Mouse (Mus musculus): Measurements from ENCODE around the gene Dhrs7b. TPM values are rescaled to one million over a fixed set of nuclear protein-coding genes. Genes with fewer than 3 reads are reported as not detected.

Gene Dhrs7b
- polyA plus RNA-seq, 1 experiment, result 20.9 TPM

GRCm38 (mm10) chr11:60856587-60856986, 26.2 kb downstream of the Dhrs7b start:
- Histone ChIP-seq H3K27ac (ENCODE audit: insufficient read depth, low read length) (no peak overlapping the region), H3K4me3 (ENCODE audit: low read depth, low read length) (no peak overlapping the region), H3K27me3 (ENCODE audit: control insufficient read depth, insufficient read depth, low read length, poor library complexity, severe bottlenecking) (no peaks in the 10 kb centered on the region), H3K9me3 (replicated peaks; ENCODE audit: control insufficient read depth, insufficient read depth, low read length, poor library complexity, severe bottlenecking) (no peaks in the 10 kb centered on the region), H3K4me1 (ENCODE audit: control insufficient read depth, insufficient read depth, low read length) (no peaks in the 10 kb centered on the region), H3K36me3 (ENCODE audit: control insufficient read depth, insufficient read depth, low read length, poor library complexity, severe bottlenecking) (peaks cover 22% of the 10 kb centered on the region), H3K9ac (ENCODE audit: low read depth, poor library complexity, severe bottlenecking) (no peak overlapping the region)
- TF ChIP-seq CTCF (IDR thresholded peaks at IDR 0.05; ENCODE audit: low read depth, low read length) (no peak), EP300 (IDR thresholded peaks at IDR 0.05; ENCODE audit: insufficient read depth, low read depth, low read length) (no peak), POLR2A (IDR thresholded peaks at IDR 0.05; ENCODE audit: insufficient read depth, low read length) (no peak)

- no peak overlapping the region for H3K4me3 ChIP-seq (ENCODE audit: low read depth, low read length)
- no peak overlapping the region for H3K9ac ChIP-seq (ENCODE audit: low read depth, poor library complexity, severe bottlenecking)
- no peaks in the 10 kb centered on the region for H3K27me3 ChIP-seq (ENCODE audit: control insufficient read depth, insufficient read depth, low read length, poor library complexity, severe bottlenecking)
- TF ChIP-seq POLR2A (IDR thresholded peaks at IDR 0.05; ENCODE audit: insufficient read depth, low read length), result no peak
- TF ChIP-seq EP300 (IDR thresholded peaks at IDR 0.05; ENCODE audit: insufficient read depth, low read depth, low read length), result no peak
- no peak for TF ChIP-seq CTCF (IDR thresholded peaks at IDR 0.05; ENCODE audit: low read depth, low read length)
- peaks cover 28% of the 10 kb centered on the region for H3K36me3 ChIP-seq (ENCODE audit: control insufficient read depth, insufficient read depth, low read length, poor library complexity, severe bottlenecking)
- no peaks in the 10 kb centered on the region for H3K9me3 ChIP-seq (replicated peaks; ENCODE audit: control insufficient read depth, insufficient read depth, low read length, poor library complexity, severe bottlenecking)
- no peak overlapping the region for H3K27ac ChIP-seq (ENCODE audit: insufficient read depth, low read length)
- H3K4me1 ChIP-seq (ENCODE audit: control insufficient read depth, insufficient read depth, low read length), result no peaks in the 10 kb centered on the region
Observed at GRCm38 (mm10) chr11:60861993-60862392, 31.6 kb downstream of the Dhrs7b start.

- Histone ChIP-seq H3K4me3 (ENCODE audit: low read depth, low read length) (no peak overlapping the region), H3K27ac (ENCODE audit: insufficient read depth, low read length) (peak overlapping the region; percentile 18; the same call in 1 of the 2 replicates), H3K9ac (ENCODE audit: low read depth, poor library complexity, severe bottlenecking) (no peak overlapping the region), H3K9me3 (replicated peaks; ENCODE audit: control insufficient read depth, insufficient read depth, low read length, poor library complexity, severe bottlenecking) (no peaks in the 10 kb centered on the region), H3K27me3 (ENCODE audit: control insufficient read depth, insufficient read depth, low read length, poor library complexity, severe bottlenecking) (no peaks in the 10 kb centered on the region), H3K36me3 (ENCODE audit: control insufficient read depth, insufficient read depth, low read length, poor library complexity, severe bottlenecking) (peaks cover 30% of the 10 kb centered on the region), H3K4me1 (ENCODE audit: control insufficient read depth, insufficient read depth, low read length) (no peaks in the 10 kb centered on the region)
- no peak for TF ChIP-seq EP300 (IDR thresholded peaks at IDR 0.05; ENCODE audit: insufficient read depth, low read depth, low read length)
- no peak for TF ChIP-seq CTCF (IDR thresholded peaks at IDR 0.05; ENCODE audit: low read depth, low read length)
- no peak for TF ChIP-seq POLR2A (IDR thresholded peaks at IDR 0.05; ENCODE audit: insufficient read depth, low read length)
Observed at GRCm38 (mm10) chr11:60863196-60863595, 32.8 kb downstream of the Dhrs7b start.

GRCm38 (mm10) chr11:60864166-60864565, 33.7 kb downstream of the Dhrs7b start:
- TF ChIP-seq EP300 (IDR thresholded peaks at IDR 0.05; ENCODE audit: insufficient read depth, low read depth, low read length), result no peak
- no peak for TF ChIP-seq CTCF (IDR thresholded peaks at IDR 0.05; ENCODE audit: low read depth, low read length)
- TF ChIP-seq POLR2A (IDR thresholded peaks at IDR 0.05; ENCODE audit: insufficient read depth, low read length), result no peak
- H3K9me3 ChIP-seq (replicated peaks; ENCODE audit: control insufficient read depth, insufficient read depth, low read length, poor library complexity, severe bottlenecking), result no peaks in the 10 kb centered on the region
- no peaks in the 10 kb centered on the region for H3K27me3 ChIP-seq (ENCODE audit: control insufficient read depth, insufficient read depth, low read length, poor library complexity, severe bottlenecking)
- peaks cover 30% of the 10 kb centered on the region for H3K36me3 ChIP-seq (ENCODE audit: control insufficient read depth, insufficient read depth, low read length, poor library complexity, severe bottlenecking)
- no peaks in the 10 kb centered on the region for H3K4me1 ChIP-seq (ENCODE audit: control insufficient read depth, insufficient read depth, low read length)
- H3K9ac ChIP-seq (ENCODE audit: low read depth, poor library complexity, severe bottlenecking), result no peak overlapping the region
- no peak overlapping the region for H3K4me3 ChIP-seq (ENCODE audit: low read depth, low read length)
- peak overlapping the region; percentile 79 for H3K27ac ChIP-seq (ENCODE audit: insufficient read depth, low read length)

- peaks cover 30% of the 10 kb centered on the region for H3K36me3 ChIP-seq (ENCODE audit: control insufficient read depth, insufficient read depth, low read length, poor library complexity, severe bottlenecking)
- H3K27ac ChIP-seq (ENCODE audit: insufficient read depth, low read length), result 0 out of 2 replicates have a peak overlapping the region, but pooled peaks have one; percentile 5
- TF ChIP-seq POLR2A (IDR thresholded peaks at IDR 0.05; ENCODE audit: insufficient read depth, low read length) (no peak), CTCF (IDR thresholded peaks at IDR 0.05; ENCODE audit: low read depth, low read length) (no peak), EP300 (IDR thresholded peaks at IDR 0.05; ENCODE audit: insufficient read depth, low read depth, low read length) (no peak)
- H3K27me3 ChIP-seq (ENCODE audit: control insufficient read depth, insufficient read depth, low read length, poor library complexity, severe bottlenecking), result no peaks in the 10 kb centered on the region
- H3K9me3 ChIP-seq (replicated peaks; ENCODE audit: control insufficient read depth, insufficient read depth, low read length, poor library complexity, severe bottlenecking), result no peaks in the 10 kb centered on the region
- no peak overlapping the region for H3K9ac ChIP-seq (ENCODE audit: low read depth, poor library complexity, severe bottlenecking)
- no peaks in the 10 kb centered on the region for H3K4me1 ChIP-seq (ENCODE audit: control insufficient read depth, insufficient read depth, low read length)
- no peak overlapping the region for H3K4me3 ChIP-seq (ENCODE audit: low read depth, low read length)
Observed at GRCm38 (mm10) chr11:60864916-60865315, 34.5 kb downstream of the Dhrs7b start.

GRCm38 (mm10) chr11:60866021-60866420, 35.6 kb downstream of the Dhrs7b start:
- TF ChIP-seq EP300 (IDR thresholded peaks at IDR 0.05; ENCODE audit: insufficient read depth, low read depth, low read length), result no peak
- no peak for TF ChIP-seq CTCF (IDR thresholded peaks at IDR 0.05; ENCODE audit: low read depth, low read length)
- no peak for TF ChIP-seq POLR2A (IDR thresholded peaks at IDR 0.05; ENCODE audit: insufficient read depth, low read length)
- no peak overlapping the region for H3K27ac ChIP-seq (ENCODE audit: insufficient read depth, low read length)
- H3K9me3 ChIP-seq (replicated peaks; ENCODE audit: control insufficient read depth, insufficient read depth, low read length, poor library complexity, severe bottlenecking), result no peaks in the 10 kb centered on the region
- H3K4me3 ChIP-seq (ENCODE audit: low read depth, low read length), result no peak overlapping the region
- no peaks in the 10 kb centered on the region for H3K4me1 ChIP-seq (ENCODE audit: control insufficient read depth, insufficient read depth, low read length)
- no peaks in the 10 kb centered on the region for H3K27me3 ChIP-seq (ENCODE audit: control insufficient read depth, insufficient read depth, low read length, poor library complexity, severe bottlenecking)
- peaks cover 31% of the 10 kb centered on the region for H3K36me3 ChIP-seq (ENCODE audit: control insufficient read depth, insufficient read depth, low read length, poor library complexity, severe bottlenecking)
- H3K9ac ChIP-seq (ENCODE audit: low read depth, poor library complexity, severe bottlenecking), result no peak overlapping the region

Data from ES-Bruce4 (cell line).